Mouse (Mus musculus) lung, adult 18-20 months (tissue): ENCODE data around the gene Bhlha15.

Experiments used
- DNase-seq, 2 experiments: peaks; one replicate each; pipeline ENCODE4 v3.0.0; 2022; ENCODE audit warnings: mixed read lengths in 2 of 2

Bhlha15 gene

GRCm38 (mm10) chr5:144192673-144193072 is 2.6 kb downstream of the Bhlha15 start:
- DNase-seq, result peak in 1 of 2 experiments; percentile 32

- DNase-seq, result no peak
These were observed 4.3 kb downstream of the Bhlha15 start for GRCm38 (mm10) chr5:144194416-144194815.

- no peak for DNase-seq
These were observed 5.5 kb downstream of the Bhlha15 start for GRCm38 (mm10) chr5:144195567-144195966.

GRCm38 (mm10) chr5:144200616-144201015 is 10.5 kb downstream of the Bhlha15 start:
- no peak for DNase-seq

GRCm38 (mm10) chr5:144202430-144202829 is 12.3 kb downstream of the Bhlha15 start:
- DNase-seq, result no peak

GRCm38 (mm10) chr5:144203398-144203959 is 13.4 kb downstream of the Bhlha15 start:
- no peak for DNase-seq

- DNase-seq, result no peak
These were observed 14.2 kb downstream of the Bhlha15 start for GRCm38 (mm10) chr5:144204303-144204702.

GRCm38 (mm10) chr5:144204911-144205310 is 14.8 kb downstream of the Bhlha15 start:
- no peak for DNase-seq

GRCm38 (mm10) chr5:144206069-144206468 is 16.0 kb downstream of the Bhlha15 start:
- no peak for DNase-seq

- DNase-seq, result peak; percentile 36 to 41
These were observed 17.4 kb downstream of the Bhlha15 start for GRCm38 (mm10) chr5:144207478-144207877.

GRCm38 (mm10) chr5:144214453-144214852 is 24.4 kb downstream of the Bhlha15 start:
- DNase-seq, result peak; percentile 52 to 60

- no peak for DNase-seq
These were observed 25.9 kb downstream of the Bhlha15 start for GRCm38 (mm10) chr5:144215992-144216391.

GRCm38 (mm10) chr5:144218061-144218460 is 28.0 kb downstream of the Bhlha15 start:
- no peak for DNase-seq

- peak in 1 of 2 experiments; percentile 50 for DNase-seq
These were observed 29.2 kb downstream of the Bhlha15 start for GRCm38 (mm10) chr5:144219306-144219705.

GRCm38 (mm10) chr5:144219936-144220335 is 29.9 kb downstream of the Bhlha15 start:
- DNase-seq, result no peak

- peak; percentile 59 to 83 for DNase-seq
These were observed 31.2 kb downstream of the Bhlha15 start for GRCm38 (mm10) chr5:144221305-144221704.

- peak; percentile 74 to 81 for DNase-seq
These were observed 32.9 kb downstream of the Bhlha15 start for GRCm38 (mm10) chr5:144222811-144223502.

- peak; percentile 96 to 97 for DNase-seq
These were observed 33.4 kb downstream of the Bhlha15 start, which contains the start of gene Tecpr1 for GRCm38 (mm10) chr5:144223503-144223862. Gene Tecpr1 (minus strand): TSS chr5:144223615.

GRCm38 (mm10) chr5:144223899-144224816 is 34.1 kb downstream of the Bhlha15 start:
- DNase-seq, result no peak

- no peak for DNase-seq
These were observed 36.1 kb downstream of the Bhlha15 start for GRCm38 (mm10) chr5:144226220-144226619.

- no peak for DNase-seq
These were observed 40.1 kb downstream of the Bhlha15 start for GRCm38 (mm10) chr5:144230216-144230615.

GRCm38 (mm10) chr5:144231410-144231809 is 41.3 kb downstream of the Bhlha15 start:
- no peak for DNase-seq

- DNase-seq, result no peak
These were observed 42.4 kb downstream of the Bhlha15 start for GRCm38 (mm10) chr5:144232531-144232930.
